Mouse (Mus musculus) embryonic facial prominence, embryonic 14.5 days (tissue): Measurements from ENCODE around the gene Lsp1. TPM values are rescaled to one million over a fixed set of nuclear protein-coding genes. Genes with fewer than 3 reads are reported as not detected.
A peak's percentile ranks its signal among the peaks of the same experiment; 100 is the strongest.

Source experiments
- ATAC-seq: fragments of 200-750 bp; cut with Nextera tagmentation; 2 replicates; pipeline ENCODE4 v1.8.0; 2017; ENCODE audit warnings: low read depth, moderate number of reproducible peaks, moderate TSS enrichment
- DNase-seq: peaks from one replicate; pipeline ENCODE4 v3.0.0-alpha.2; 2015; ENCODE audit warnings: low spot score
- H3K27ac ChIP-seq: fragments of 300-500 bp; sonication (generic); replicated peaks from 2 replicates; pipeline ENCODE4 v1.5.1; 2014; ENCODE audit warnings: low read depth, mild to moderate bottlenecking, low read length, moderate library complexity
- H3K27me3 ChIP-seq: fragments of 300-500 bp; sonication (generic); replicated peaks from 2 replicates; pipeline ENCODE4 v1.6.1; 2014; ENCODE audit warnings: low read length; ENCODE audit not compliant: control insufficient read depth, insufficient read depth
- H3K36me3 ChIP-seq: fragments of 300-500 bp; sonication (generic); 2 replicates; pipeline ENCODE4 v1.6.1; 2014; ENCODE audit warnings: low read length, mixed read lengths; ENCODE audit not compliant: control insufficient read depth, insufficient read depth
- H3K4me1 ChIP-seq: fragments of 300-500 bp; sonication (generic); 2 replicates; pipeline ENCODE4 v1.6.1; 2014; ENCODE audit warnings: antibody characterized with exemption, low read length; ENCODE audit not compliant: control insufficient read depth, insufficient read depth
- H3K4me2 ChIP-seq: fragments of 300-500 bp; sonication (generic); 2 replicates; pipeline ENCODE4 v1.6.1; 2014; ENCODE audit warnings: low read depth, mild to moderate bottlenecking, low read length, moderate library complexity, mixed read lengths
- H3K4me3 ChIP-seq: fragments of 300-500 bp; sonication (generic); 2 replicates; pipeline ENCODE4 v1.5.1; 2014; ENCODE audit warnings: low read depth, mild to moderate bottlenecking, low read length
- H3K9ac ChIP-seq: fragments of 300-500 bp; sonication (generic); 2 replicates; pipeline ENCODE4 v1.6.1; 2014; ENCODE audit warnings: low read depth, mild to moderate bottlenecking, low read length, moderate library complexity, mixed read lengths
- H3K9me3 ChIP-seq: fragments of 300-500 bp; sonication (generic); 2 replicates; pipeline ENCODE4 v1.6.1; 2016; ENCODE audit warnings: low read length; ENCODE audit not compliant: control insufficient read depth
- WGBS: fragments of 180-500 bp; shearing (Covaris S2); extraction: QIAGEN DNeasy Blood & Tissue Kit; methylation state at CpG from one replicate; pipeline ENCODE4 v1.1.7; 2014; 5-methylcytosine and 5-hydroxymethylcytosine counted together
- polyA plus RNA-seq: library from polyadenylated mRNA; unstranded; fragments of >200 nt; fragmentation: Nextera tagmentation; extraction: Ambion mirVana; gene quantifications from 2 replicates; pipeline ENCODE4 v1.2.1, GENCODE M21; 2014

Lsp1 gene
- polyA plus RNA-seq, 1 experiment from 2014 or later: 42.6 TPM

DNA sequence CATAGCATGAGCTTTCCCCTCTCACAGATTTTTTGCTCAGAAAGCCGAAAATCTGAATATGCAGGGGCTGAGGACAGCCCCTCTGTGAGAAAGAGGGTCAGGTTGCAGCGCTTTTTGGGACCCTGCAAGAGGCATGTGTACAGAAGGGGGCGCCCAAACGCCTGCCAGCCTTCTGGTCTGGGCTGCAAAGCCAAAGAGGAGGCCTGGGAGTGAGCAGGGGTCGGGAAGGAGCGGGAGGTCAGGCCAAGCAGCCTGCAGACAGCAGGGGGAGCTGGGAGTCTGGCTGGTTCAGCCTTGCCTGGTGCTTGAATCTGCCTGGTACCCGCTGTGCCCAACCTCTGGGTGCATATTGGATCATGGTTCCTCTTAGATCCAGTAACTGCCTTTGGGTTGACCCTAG lies 32.4 kb upstream of the Lsp1 start:
- H3K27ac ChIP-seq: 0 out of 2 replicates have a peak overlapping the region, but pooled peaks have one; percentile 29
- no peak overlapping the region for H3K9ac ChIP-seq
- H3K9me3 ChIP-seq: no peaks in the 10 kb centered on the region
- no peaks in the 10 kb centered on the region for H3K27me3 ChIP-seq
- WGBS: 10% methylated on average over 5 of the region's 7 CpGs
- ATAC-seq (peak; percentile 38; the same call in 1 of the 2 replicates), DNase-seq (peak; percentile 75)
- H3K4me1 ChIP-seq: peaks cover 28% of the 10 kb centered on the region
- H3K4me3 ChIP-seq: no peak overlapping the region
- H3K36me3 ChIP-seq: no peaks in the 10 kb centered on the region
- H3K4me2 ChIP-seq: no peak overlapping the region

DNA sequence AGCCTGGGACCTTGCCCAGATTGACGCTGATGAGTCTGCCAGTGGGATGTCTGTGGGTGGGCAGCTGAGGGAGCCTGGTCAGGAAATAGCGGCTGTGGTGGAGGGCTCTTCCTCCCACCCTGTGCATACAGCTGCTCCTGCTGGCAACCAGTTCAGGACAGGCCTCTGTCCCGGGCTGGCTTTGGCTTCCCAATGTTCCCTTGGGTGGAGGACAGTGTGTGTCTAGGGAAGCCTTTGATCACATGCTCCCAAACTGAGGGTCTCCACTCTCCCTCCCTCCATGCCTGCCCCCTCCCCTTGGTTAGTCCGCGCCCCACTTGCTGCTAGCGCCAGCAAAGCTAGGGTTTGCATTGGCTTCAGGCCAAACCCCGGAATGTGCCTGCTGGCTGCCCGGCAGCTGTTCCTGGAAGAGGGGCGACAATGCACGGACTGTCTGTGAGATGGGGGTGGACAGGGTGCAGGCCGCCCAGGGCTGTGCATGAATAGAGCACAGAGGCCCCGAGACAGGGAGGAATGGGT lies 30.4 kb upstream of the Lsp1 start:
- Histone ChIP-seq H3K4me1 (peaks cover 41% of the 10 kb centered on the region), H3K9ac (no peak overlapping the region; the same call in 1 of the 2 replicates), H3K27me3 (no peaks in the 10 kb centered on the region), H3K9me3 (no peaks in the 10 kb centered on the region), H3K4me2 (peak overlapping the region; percentile 13; the same call in 1 of the 2 replicates), H3K4me3 (no peak overlapping the region), H3K36me3 (no peaks in the 10 kb centered on the region), H3K27ac (peak overlapping the region; percentile 78)
- DNase-seq (peak; percentile 93), ATAC-seq (peak; percentile 86)
- 17% methylated on average over 12 of the region's 12 CpGs for WGBS

DNA sequence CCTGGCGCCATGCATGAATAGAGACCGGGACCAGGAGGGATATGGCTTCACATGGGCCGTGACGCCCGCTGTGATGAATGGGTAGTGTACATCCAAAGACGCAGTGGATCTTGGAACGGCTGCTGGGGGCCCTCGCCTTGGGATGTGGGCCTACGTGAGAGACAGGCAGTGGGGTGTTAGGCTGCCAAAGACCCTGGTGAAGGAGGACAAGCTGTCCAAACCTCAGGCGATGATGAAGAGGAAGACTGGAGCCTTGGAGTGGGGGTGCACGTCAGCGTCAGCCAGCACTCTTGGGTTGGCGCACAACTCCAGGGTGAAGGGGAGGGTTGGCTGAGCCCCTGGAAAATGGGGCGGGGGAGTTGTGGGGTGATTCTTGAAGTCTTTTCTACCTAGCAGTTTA lies 29.5 kb upstream of the Lsp1 start:
- 84% methylated on average over 14 of the region's 14 CpGs for WGBS

DNA sequence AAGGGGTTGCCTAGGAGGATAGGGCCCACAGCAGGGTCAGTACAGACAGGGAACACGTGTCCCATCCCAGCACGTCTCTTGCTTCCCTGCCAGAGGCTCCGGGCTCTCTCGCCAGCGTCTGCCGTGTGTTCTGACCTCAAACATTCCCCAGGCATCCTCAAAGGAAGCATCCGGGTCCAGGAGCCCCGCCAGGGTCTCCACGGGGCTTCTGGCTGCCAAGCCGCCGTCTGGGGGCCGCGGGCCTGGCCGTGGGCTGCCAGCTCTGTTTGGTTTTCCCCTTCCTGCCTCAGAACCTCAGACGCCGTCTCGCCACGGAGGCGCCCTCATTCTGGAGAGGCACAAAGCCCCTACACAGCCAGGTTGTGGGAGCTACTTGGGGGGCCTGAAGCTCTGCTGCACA lies 27.0 kb upstream of the Lsp1 start:
- H3K4me2 ChIP-seq: no peak overlapping the region
- H3K27me3 ChIP-seq: no peaks in the 10 kb centered on the region
- H3K4me1 ChIP-seq: peaks cover 36% of the 10 kb centered on the region
- 18% methylated on average over 7 of the region's 19 CpGs for WGBS
- no peak overlapping the region for H3K4me3 ChIP-seq
- H3K36me3 ChIP-seq: no peaks in the 10 kb centered on the region
- DNase-seq: peak; percentile 63
- no peaks in the 10 kb centered on the region for H3K9me3 ChIP-seq
- peak overlapping the region; percentile 79 for H3K27ac ChIP-seq
- no peak overlapping the region; the same call in none of the 2 replicates for H3K9ac ChIP-seq
- ATAC-seq: no peak

More for the DNA sequence above, 29.5 kb upstream of the Lsp1 start:
- peak overlapping the region; percentile 78 for H3K27ac ChIP-seq
- H3K9me3 ChIP-seq: no peaks in the 10 kb centered on the region
- DNase-seq: peak; percentile 39
- no peak overlapping the region for H3K9ac ChIP-seq
- no peak for ATAC-seq
- peaks cover 41% of the 10 kb centered on the region for H3K4me1 ChIP-seq
- no peaks in the 10 kb centered on the region for H3K27me3 ChIP-seq
- no peaks in the 10 kb centered on the region for H3K36me3 ChIP-seq
- H3K4me2 ChIP-seq: no peak overlapping the region
- H3K4me3 ChIP-seq: no peak overlapping the region

DNA sequence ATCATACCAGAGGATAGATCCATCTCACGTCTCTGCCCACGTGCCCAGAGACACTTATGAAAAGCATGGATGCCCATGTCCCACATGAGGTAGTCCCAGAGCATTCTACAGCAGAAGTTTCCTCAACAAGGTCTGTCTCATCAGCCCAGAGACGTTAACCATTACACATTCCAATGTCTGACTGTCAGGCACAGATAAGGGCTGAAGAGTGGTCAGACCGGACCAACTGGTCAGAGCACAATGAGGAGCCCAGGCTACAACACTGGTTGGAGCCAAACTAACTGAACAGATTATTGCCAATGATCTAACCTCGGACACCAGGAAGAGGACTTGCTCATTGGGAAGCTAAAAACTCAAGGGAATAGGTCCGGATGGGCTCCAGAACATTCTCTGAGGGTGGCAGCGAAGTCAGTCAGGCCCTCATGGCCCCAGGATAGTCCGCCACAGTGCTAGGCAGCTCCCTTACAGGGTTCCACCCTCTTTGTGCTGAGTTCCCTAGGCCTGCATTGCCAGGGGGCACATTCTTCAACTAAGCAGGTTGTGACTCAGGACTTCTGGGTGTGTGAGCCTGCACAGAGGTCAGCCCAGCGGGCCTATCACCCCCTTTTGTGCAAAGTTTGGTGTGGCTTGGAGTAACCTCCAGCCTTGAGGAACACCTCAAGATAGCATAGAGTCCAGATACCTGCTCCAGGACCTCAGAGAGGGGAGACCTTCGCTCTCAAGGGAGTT lies 26.3 kb upstream of the Lsp1 start, which contains the start of gene Syt8:
Syt8 (plus strand) TSS at position 714 of the 729 bp plus-strand sequence.
- peaks cover 34% of the 10 kb centered on the region for H3K4me1 ChIP-seq
- no peak within 1 kb of the TSS for H3K4me2 ChIP-seq
- H3K27ac ChIP-seq: peak within 1 kb of the TSS; percentile 79
- no peak within 1 kb of the TSS for H3K4me3 ChIP-seq
- H3K27me3 ChIP-seq: no peaks in the 10 kb centered on the region
- H3K36me3 ChIP-seq: no peaks in the 10 kb centered on the region
- no peak within 1 kb of the TSS; the same call in none of the 2 replicates for H3K9ac ChIP-seq
- ATAC-seq: no peak
- no peak for DNase-seq
- H3K9me3 ChIP-seq: no peaks in the 10 kb centered on the region
- whole genome bisulfite sequencing: 72% methylated on average over 9 of the region's 10 CpGs

DNA sequence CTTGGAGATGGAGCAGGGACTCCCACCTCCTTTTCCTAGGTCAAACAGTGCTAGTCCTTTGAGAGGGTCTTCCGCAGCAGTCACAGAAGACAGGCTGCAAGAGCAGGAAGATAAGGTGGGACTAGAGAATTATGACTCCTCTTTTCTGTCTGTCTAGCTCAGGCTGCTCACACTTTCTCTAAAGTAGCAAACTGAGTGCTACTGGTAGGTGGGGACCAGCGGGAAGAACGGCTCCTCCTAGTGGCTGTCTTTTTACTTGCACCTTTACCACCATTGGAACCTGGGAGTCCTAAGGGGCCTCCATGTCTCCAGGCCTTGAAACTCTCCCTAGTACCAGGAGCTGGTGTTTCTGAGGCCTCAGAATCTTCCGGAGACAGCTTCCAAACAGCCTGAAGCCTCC lies 25.1 kb upstream of the Lsp1 start:
- H3K4me1 ChIP-seq: peaks cover 22% of the 10 kb centered on the region
- 18% methylated on average over 4 of the region's 4 CpGs for WGBS
- H3K9ac ChIP-seq: no peak overlapping the region
- H3K4me2 ChIP-seq: no peak overlapping the region
- H3K27ac ChIP-seq: peak overlapping the region; percentile 3; the same call in 1 of the 2 replicates
- no peak overlapping the region for H3K4me3 ChIP-seq
- peak; percentile 75 for DNase-seq
- H3K36me3 ChIP-seq: no peaks in the 10 kb centered on the region
- H3K9me3 ChIP-seq: no peaks in the 10 kb centered on the region
- ATAC-seq: no peak
- H3K27me3 ChIP-seq: no peaks in the 10 kb centered on the region

DNA sequence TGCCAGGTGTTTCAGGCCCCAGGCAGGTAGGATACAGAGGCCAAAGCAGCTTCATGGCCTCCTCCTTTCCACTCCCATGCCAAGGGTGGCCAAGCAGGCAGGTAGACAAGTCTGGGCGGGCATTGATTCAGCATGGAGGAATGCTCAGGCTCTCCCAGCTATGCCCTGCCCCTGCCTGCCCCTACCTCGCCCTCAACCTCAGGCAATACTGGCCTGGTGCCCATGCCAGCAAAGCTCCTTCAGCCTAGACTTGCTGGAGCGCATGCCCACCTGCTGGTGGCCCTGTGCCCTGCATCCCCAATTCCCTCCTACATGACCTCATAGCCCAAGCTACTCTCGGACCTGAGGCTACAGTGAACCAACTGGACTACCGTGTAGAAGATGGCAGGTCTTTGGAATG lies 23.3 kb upstream of the Lsp1 start:
- ATAC-seq (peak; percentile 23; the same call in 1 of the 2 replicates), DNase-seq (peak; percentile 78)
- Histone ChIP-seq H3K27ac (no peak overlapping the region; the same call in 1 of the 2 replicates), H3K9ac (no peak overlapping the region), H3K4me2 (no peak overlapping the region), H3K27me3 (no peaks in the 10 kb centered on the region), H3K4me1 (peaks cover 26% of the 10 kb centered on the region), H3K36me3 (no peaks in the 10 kb centered on the region), H3K9me3 (no peaks in the 10 kb centered on the region), H3K4me3 (no peak overlapping the region)
- 72% methylated on average over 5 of the region's 5 CpGs for WGBS

DNA sequence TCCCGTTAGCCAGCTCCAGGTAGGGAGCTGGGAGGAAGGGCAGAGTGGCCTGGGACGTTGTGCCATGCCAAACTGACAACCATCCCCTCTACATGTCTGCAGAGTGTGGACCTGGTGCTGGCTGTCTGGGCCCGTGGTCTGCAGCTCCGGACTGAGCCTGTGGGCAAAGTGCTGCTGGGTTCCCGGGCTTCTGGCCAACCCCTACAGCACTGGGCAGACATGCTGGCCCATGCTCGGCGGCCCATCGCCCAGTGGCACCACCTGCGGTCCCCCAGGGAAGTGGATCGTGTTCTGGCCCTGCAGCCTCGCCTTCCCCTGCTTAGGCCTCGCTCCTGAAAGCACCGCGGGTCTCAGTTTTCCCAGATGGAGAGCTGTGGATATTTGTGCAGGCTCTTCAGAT lies 20.6 kb upstream of the Lsp1 start:
- DNase-seq (no peak), ATAC-seq (no peak)
- Histone ChIP-seq H3K27ac (peak overlapping the region; percentile 83), H3K9me3 (no peaks in the 10 kb centered on the region), H3K4me2 (no peak overlapping the region), H3K4me3 (no peak overlapping the region), H3K4me1 (peaks cover 11% of the 10 kb centered on the region), H3K9ac (peak overlapping the region; percentile 26), H3K27me3 (no peaks in the 10 kb centered on the region), H3K36me3 (no peaks in the 10 kb centered on the region)
- WGBS: 73% methylated on average over 14 of the region's 14 CpGs
